ENCODE assay signal across 28 mouse cellular contexts in the genomic region with DNA sequence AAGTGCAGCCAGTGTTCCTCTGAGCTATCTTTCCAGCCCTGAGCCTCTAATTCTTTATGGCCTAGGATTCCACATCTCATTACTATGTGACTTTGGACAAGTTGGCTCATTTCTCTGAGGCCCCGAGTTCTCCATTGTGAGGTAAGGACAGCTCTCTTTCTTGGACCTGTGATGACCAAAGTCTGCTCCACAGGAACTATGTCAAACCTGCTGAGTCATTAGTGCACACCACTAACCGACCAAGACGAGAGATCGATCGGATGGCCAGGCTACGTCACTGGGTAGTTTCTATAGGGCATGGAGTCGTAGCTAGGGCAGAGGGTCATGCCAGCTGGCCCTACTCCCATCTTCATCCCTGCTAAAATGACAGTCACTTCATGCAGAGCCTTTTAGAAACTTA. TPM values are rescaled to one million over a fixed set of nuclear protein-coding genes. Genes with fewer than 3 reads are reported as not detected.
DNase-seq lines count a peak whose midpoint lies in the region; ATAC-seq and TF ChIP-seq lines count a peak whose summit lies in the region.
"Had no signal": no experiment of that assay in that cellular context is flagged by ENCODE, and none has a peak within 500 bp of the region (broad histone marks: within the 10 kb centered on the region; RNA-seq: fewer than 3 reads in every experiment).

No protein-coding gene starts in this region.

- no peak overlapping the region for H3K9ac ChIP-seq in intestine, embryonic 16.5 days (ENCODE audit: low read depth, low read length)
- no peak overlapping the region for H3K9ac ChIP-seq in intestine, embryonic 15.5 days
- H3K9ac ChIP-seq: embryonic facial prominence, embryonic 13.5 days; embryonic facial prominence, embryonic 15.5 days; forebrain, embryonic 12.5 days had no signal

- WGBS in intestine, embryonic 16.5 days = 83% methylated on average over 7 of the region's 7 CpGs
- WGBS in intestine, embryonic 15.5 days = 83% methylated on average over 7 of the region's 7 CpGs
- 85% methylated on average over 7 of the region's 7 CpGs for WGBS in embryonic facial prominence, embryonic 10.5 days

- H3K9me3 ChIP-seq in intestine, embryonic 16.5 days (ENCODE audit: control insufficient read depth, low read length) = no peaks in the 10 kb centered on the region
- H3K9me3 ChIP-seq in intestine, embryonic 15.5 days = no peaks in the 10 kb centered on the region
- H3K9me3 ChIP-seq in G1E (replicated peaks) = no peaks in the 10 kb centered on the region
- no peaks in the 10 kb centered on the region for H3K9me3 ChIP-seq in embryonic facial prominence, embryonic 10.5 days
- H3K9me3 ChIP-seq: embryonic facial prominence, embryonic 13.5 days; embryonic facial prominence, embryonic 15.5 days; forebrain, embryonic 10.5 days; forebrain, embryonic 12.5 days had no signal

- no peak overlapping the region for H3K27ac ChIP-seq in intestine, embryonic 16.5 days (ENCODE audit: low read length)
- H3K27ac ChIP-seq in intestine, embryonic 15.5 days = no peak overlapping the region
- no peak overlapping the region for H3K27ac ChIP-seq in embryonic facial prominence, embryonic 10.5 days (replicated peaks)
- H3K27ac ChIP-seq: embryonic facial prominence, embryonic 13.5 days; embryonic facial prominence, embryonic 15.5 days; forebrain, embryonic 10.5 days; forebrain, embryonic 12.5 days had no signal

- no peaks in the 10 kb centered on the region for H3K36me3 ChIP-seq in intestine, embryonic 16.5 days (ENCODE audit: control insufficient read depth, insufficient read depth, low read length)
- no peaks in the 10 kb centered on the region for H3K36me3 ChIP-seq in intestine, embryonic 15.5 days
- H3K36me3 ChIP-seq in G1E (replicated peaks) = no peaks in the 10 kb centered on the region
- no peaks in the 10 kb centered on the region for H3K36me3 ChIP-seq in embryonic facial prominence, embryonic 10.5 days (replicated peaks)
- H3K36me3 ChIP-seq: embryonic facial prominence, embryonic 13.5 days; embryonic facial prominence, embryonic 15.5 days; forebrain, embryonic 10.5 days; forebrain, embryonic 12.5 days had no signal

- no peak overlapping the region for H3K4me3 ChIP-seq in intestine, embryonic 16.5 days (ENCODE audit: low read length)
- H3K4me3 ChIP-seq in intestine, embryonic 15.5 days (replicated peaks) = no peak overlapping the region
- H3K4me3 ChIP-seq in G1E (ENCODE audit: low read depth, low read length) = no peak overlapping the region
- H3K4me3 ChIP-seq in embryonic facial prominence, embryonic 10.5 days = no peak overlapping the region
- H3K4me3 ChIP-seq: embryonic facial prominence, embryonic 13.5 days; embryonic facial prominence, embryonic 15.5 days; erythroblast, embryonic 14.5 days; forebrain, embryonic 10.5 days; forebrain, embryonic 12.5 days had no signal

- ATAC-seq in intestine, embryonic 16.5 days = 0 out of 2 replicates have a peak, but pooled peaks have one; percentile 42
- ATAC-seq in intestine, embryonic 15.5 days = no peak
- peak; percentile 8; the same call in 1 of the 2 replicates for ATAC-seq in G1E (ENCODE audit: extremely low read depth, insufficient number of reproducible peaks, low FRiP score, poor library complexity, severe bottlenecking)
- ATAC-seq: activated CD4-positive, CD25-positive, alpha-beta regulatory T cell, adult 4 months; forebrain, embryonic 14.5 days; forebrain, embryonic 16.5 days; Patski had no signal

- H3K27me3 ChIP-seq in intestine, embryonic 16.5 days (replicated peaks; ENCODE audit: control insufficient read depth, insufficient read depth, low read length) = no peaks in the 10 kb centered on the region
- no peaks in the 10 kb centered on the region for H3K27me3 ChIP-seq in intestine, embryonic 15.5 days (replicated peaks)
- H3K27me3 ChIP-seq in G1E (ENCODE audit: insufficient read depth, low read length) = 0 out of 2 replicates have a peak, but pooled peaks cover 4% of the 10 kb centered on the region
- no peaks in the 10 kb centered on the region for H3K27me3 ChIP-seq in embryonic facial prominence, embryonic 10.5 days (replicated peaks; ENCODE audit: low read depth, poor library complexity, severe bottlenecking)

- H3K4me2 ChIP-seq in intestine, embryonic 16.5 days (ENCODE audit: low read depth, low read length) = no peak overlapping the region
- H3K4me2 ChIP-seq in intestine, embryonic 15.5 days (replicated peaks) = no peak overlapping the region
- H3K4me2 ChIP-seq: embryonic facial prominence, embryonic 13.5 days; embryonic facial prominence, embryonic 15.5 days; forebrain, embryonic 12.5 days had no signal

- DNase-seq in G1E (ENCODE audit: low spot score) (no peak), MN1 (ENCODE audit: low spot score) (no peak)
- DNase-seq in embryonic facial prominence, embryonic 10.5 days (ENCODE audit: low spot score) = no peak
- DNase-seq: adrenal gland, adult 8-10 months; adrenal gland, postnatal 14 days; adrenal gland, postnatal 36 days; cerebellum, adult 11-12 months; cerebellum, adult 2 months; cerebellum, adult 9-10 months; cerebellum, postnatal 10 days; cerebellum, postnatal 25 days had no signal

- no peak for TF ChIP-seq CTCF in G1E (IDR thresholded peaks at IDR 0.05; ENCODE audit: low read depth, low read length)

- H3K4me1 ChIP-seq in intestine, embryonic 16.5 days (ENCODE audit: control insufficient read depth, insufficient read depth, low read length) = no peaks in the 10 kb centered on the region
- no peaks in the 10 kb centered on the region for H3K4me1 ChIP-seq in intestine, embryonic 15.5 days (replicated peaks)
- peaks cover 4% of the 10 kb centered on the region; the same call in 1 of the 2 replicates for H3K4me1 ChIP-seq in G1E (ENCODE audit: insufficient read depth, low read depth, low read length)
- peaks cover 5% of the 10 kb centered on the region; the same call in 1 of the 2 replicates for H3K4me1 ChIP-seq in embryonic facial prominence, embryonic 10.5 days
- H3K4me1 ChIP-seq: embryonic facial prominence, embryonic 13.5 days; embryonic facial prominence, embryonic 15.5 days; forebrain, embryonic 10.5 days; forebrain, embryonic 12.5 days had no signal

RNA-seq across cellular contexts. Expression of a gene that starts 25.9 kb away (rescaled TPM):
- 3.8 and 5.3 TPM in 2 replicates for polyA plus RNA-seq in intestine, embryonic 16.5 days (2015; fragmentation: Nextera tagmentation; extraction: Ambion mirVana)
- polyA plus RNA-seq in intestine, embryonic 15.5 days (2015; fragmentation: Nextera tagmentation; extraction: Ambion mirVana) = 5.7 and 5.8 TPM in 2 replicates
- not detected in 2 replicates for total RNA-seq in G1E (2014; fragmentation: Nextera tagmentation)
- total RNA-seq in G1E (2017) = 0.12 TPM in 1 of 2 replicates, not detected in the other
- not detected in 2 replicates for polyA plus RNA-seq in G1E (2012)
- polyA plus RNA-seq in embryonic facial prominence, embryonic 10.5 days (2016; fragmentation: Nextera tagmentation; extraction: Ambion mirVana) = not detected in 2 replicates
- total RNA-seq: adrenal gland, adult 18-20 months; adrenal gland, adult 8-10 months; adrenal gland, postnatal 14 days; adrenal gland, postnatal 36 days; MEL had no signal
- polyA plus RNA-seq: activated CD4-positive, CD25-positive, alpha-beta regulatory T cell, adult 4 months; C2C12; cerebellum, adult 2 months; cortical plate, adult 2 months; embryonic facial prominence, embryonic 11.5 days; embryonic facial prominence, embryonic 13.5 days; embryonic facial prominence, embryonic 15.5 days; erythroblast, embryonic 14.5 days; forebrain, embryonic 10.5 days; forebrain, embryonic 12.5 days; forebrain, embryonic 14.5 days; forebrain, embryonic 16.5 days; frontal cortex, adult 2 months; Patski had no signal

RNA-seq across cellular contexts. Expression of a gene that starts 55.4 kb away (rescaled TPM):
- not detected in 2 replicates for polyA plus RNA-seq in intestine, embryonic 16.5 days (2015; fragmentation: Nextera tagmentation; extraction: Ambion mirVana)
- not detected in 2 replicates for polyA plus RNA-seq in intestine, embryonic 15.5 days (2015; fragmentation: Nextera tagmentation; extraction: Ambion mirVana)
- total RNA-seq in G1E (2014; fragmentation: Nextera tagmentation) (not detected in 2 replicates), G1E (2017) (0.12 TPM in 1 of 2 replicates, not detected in the other)
- polyA plus RNA-seq in G1E (2012) = not detected in 2 replicates
- polyA plus RNA-seq in embryonic facial prominence, embryonic 10.5 days (2016; fragmentation: Nextera tagmentation; extraction: Ambion mirVana) = 0.80 and 2.0 TPM in 2 replicates
- total RNA-seq: adrenal gland, adult 18-20 months; adrenal gland, adult 8-10 months; adrenal gland, postnatal 14 days; adrenal gland, postnatal 36 days; MEL had no signal
- polyA plus RNA-seq: activated CD4-positive, CD25-positive, alpha-beta regulatory T cell, adult 4 months; C2C12; embryonic facial prominence, embryonic 13.5 days; embryonic facial prominence, embryonic 15.5 days; erythroblast, embryonic 14.5 days; Patski had no signal
